Mouse (Mus musculus) v-Abl transformed pro-B cells (cell line): ENCODE measurements around the gene Mier2.

ENCODE experiments used
- in situ Hi-C, 2 experiments: fragments of 400-800 bp; cut with MboI; formaldehyde crosslinking; loops; one replicate each; pipeline ENCODE4 v1.15.1; 2025; ENCODE audit not compliant: unreplicated experiment in 2 of 2

Mier2 gene

GRCm38 (mm10) chr10:79577376-79577775 is 22.4 kb upstream of the Mier2 start:
- in situ Hi-C loops, result no loop called here

- in situ Hi-C loops, result no loop called here
Observed at GRCm38 (mm10) chr10:79575754-79576153, 20.8 kb upstream of the Mier2 start.

GRCm38 (mm10) chr10:79574796-79575195 is 19.8 kb upstream of the Mier2 start:
- in situ Hi-C loops, result no loop called here

- in situ Hi-C loops, result no loop called here
Observed at GRCm38 (mm10) chr10:79574350-79574749, 19.4 kb upstream of the Mier2 start.

GRCm38 (mm10) chr10:79573611-79574010 is 18.6 kb upstream of the Mier2 start:
- in situ Hi-C loops, result no loop called here

- in situ Hi-C loops, result no loop called here
Observed at GRCm38 (mm10) chr10:79571314-79571713, 16.3 kb upstream of the Mier2 start.

DNA sequence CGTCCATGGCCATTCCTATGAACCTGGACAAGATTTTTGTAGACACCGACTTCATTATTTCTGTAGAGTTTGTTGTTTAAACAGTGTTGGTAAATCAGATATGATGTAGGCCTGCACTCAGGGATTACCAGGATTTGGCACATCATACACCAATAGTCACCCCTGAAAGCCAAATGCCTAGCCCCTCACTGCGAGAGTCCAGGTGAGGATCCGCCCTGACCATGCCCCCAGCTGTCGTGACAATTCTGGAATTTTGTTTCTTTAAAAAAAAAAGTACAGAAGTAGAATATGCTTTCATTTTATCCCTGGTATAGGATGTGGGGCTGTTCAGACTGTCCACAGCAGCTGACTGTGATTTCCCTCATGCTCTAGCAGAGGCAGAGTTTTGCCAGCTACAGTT is 14.9 kb upstream of the Mier2 start:
- in situ Hi-C loops, result no loop called here

- in situ Hi-C loops, result no loop called here
Observed at GRCm38 (mm10) chr10:79559716-79560115, 4.7 kb upstream of the Mier2 start.

- in situ Hi-C loops, result no loop called here
Observed at GRCm38 (mm10) chr10:79557496-79557895, 2.5 kb upstream of the Mier2 start.

GRCm38 (mm10) chr10:79556951-79557350 is 2.0 kb upstream of the Mier2 start:
- in situ Hi-C loops, result no loop called here

DNA sequence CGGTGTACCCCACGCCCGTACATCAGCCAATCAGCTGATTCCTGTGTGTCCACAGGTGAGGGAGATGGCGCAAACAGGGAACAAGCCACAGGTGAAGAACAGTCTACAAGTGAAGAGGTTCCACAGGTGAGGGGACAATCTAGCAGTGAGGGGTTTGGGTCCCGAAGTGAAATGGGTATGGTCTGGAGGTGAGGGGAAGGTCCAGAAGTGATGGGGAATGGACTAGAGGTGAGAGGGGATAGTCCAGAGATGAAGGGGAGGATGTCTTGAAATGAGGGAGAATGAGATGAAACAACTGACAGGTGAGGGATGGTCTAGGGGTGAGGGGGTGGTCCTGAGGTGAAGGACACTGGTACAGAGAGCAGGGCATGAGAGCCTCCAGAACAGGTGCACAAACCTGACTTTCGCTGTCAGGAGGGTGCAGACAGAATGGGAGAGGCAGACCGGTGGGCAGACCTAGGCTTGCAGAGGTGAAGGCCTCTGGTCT is 282 bp upstream of the Mier2 start:
- in situ Hi-C loops, result no loop called here

- in situ Hi-C loops, result no loop called here
Observed at GRCm38 (mm10) chr10:79553691-79554090, 1.3 kb downstream of the Mier2 start.

GRCm38 (mm10) chr10:79553176-79553575 is 1.8 kb downstream of the Mier2 start:
- in situ Hi-C loops, result no loop called here

DNA sequence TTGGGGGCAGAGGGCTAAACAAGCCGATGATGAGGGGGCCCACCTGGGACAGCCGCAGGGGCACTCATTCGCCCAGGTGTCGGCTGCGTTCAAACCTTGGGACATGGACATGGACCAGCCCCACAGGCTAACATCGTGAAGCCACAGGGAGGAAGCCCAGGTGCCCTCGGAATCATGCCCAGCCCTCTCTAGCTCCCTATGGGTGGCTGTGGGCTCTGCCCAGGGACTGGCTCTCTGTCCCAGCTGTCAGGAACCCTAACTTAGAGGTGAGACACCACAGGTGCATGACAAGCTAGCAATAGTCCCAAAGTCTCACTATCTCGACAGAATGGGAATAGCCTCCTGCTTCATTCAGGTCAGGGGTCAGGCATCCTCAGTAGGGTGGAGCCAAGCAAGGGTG is 2.5 kb downstream of the Mier2 start:
- in situ Hi-C loops, result no loop called here

- in situ Hi-C loops, result no loop called here
Observed at GRCm38 (mm10) chr10:79550366-79550765, 4.6 kb downstream of the Mier2 start.

GRCm38 (mm10) chr10:79548971-79549723 is 5.9 kb downstream of the Mier2 start:
- in situ Hi-C loops, result no loop called here

DNA sequence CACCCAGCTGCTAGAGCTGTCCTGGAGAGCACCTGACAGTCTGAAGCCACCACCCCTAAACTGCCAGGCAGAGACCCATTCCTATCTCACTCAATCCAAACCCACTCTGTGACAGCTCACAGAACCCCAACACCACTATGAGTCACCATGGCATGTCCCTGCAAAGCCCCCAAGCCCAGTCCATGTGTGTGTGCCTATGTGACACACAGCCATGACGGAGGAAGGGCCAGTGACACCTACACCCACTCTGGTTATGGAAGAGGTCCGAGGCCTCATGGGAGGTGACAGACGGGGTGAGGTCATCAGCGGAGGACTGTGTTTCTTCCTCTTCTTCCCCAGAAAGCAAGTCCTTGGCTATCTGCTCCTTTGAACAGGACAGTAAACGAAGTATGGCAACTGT is 6.5 kb downstream of the Mier2 start:
- in situ Hi-C loops, result no loop called here

GRCm38 (mm10) chr10:79547148-79547675 is 7.8 kb downstream of the Mier2 start:
- in situ Hi-C loops, result no loop called here

- in situ Hi-C loops, result no loop called here
Observed at GRCm38 (mm10) chr10:79546483-79546882, 8.5 kb downstream of the Mier2 start.

GRCm38 (mm10) chr10:79545891-79546290 is 9.1 kb downstream of the Mier2 start:
- in situ Hi-C loops, result no loop called here

- in situ Hi-C loops, result no loop called here
Observed at GRCm38 (mm10) chr10:79544631-79545030, 10.4 kb downstream of the Mier2 start.

GRCm38 (mm10) chr10:79543884-79544597 is 11.0 kb downstream of the Mier2 start:
- in situ Hi-C loops, result no loop called here
